Mouse (Mus musculus) cerebellum, adult 9-11 months (tissue): ENCODE measurements at regions not wholly inside any gene's neighbourhood (a gene's known extent, or its start where the extent isn't known, plus 50 kb on each side); places are given as distances from the start of the nearest gene placed in this dataset.

Experiments
- DNase-seq: peaks from one replicate; pipeline ENCODE4 v3.0.0; 2022

DNA sequence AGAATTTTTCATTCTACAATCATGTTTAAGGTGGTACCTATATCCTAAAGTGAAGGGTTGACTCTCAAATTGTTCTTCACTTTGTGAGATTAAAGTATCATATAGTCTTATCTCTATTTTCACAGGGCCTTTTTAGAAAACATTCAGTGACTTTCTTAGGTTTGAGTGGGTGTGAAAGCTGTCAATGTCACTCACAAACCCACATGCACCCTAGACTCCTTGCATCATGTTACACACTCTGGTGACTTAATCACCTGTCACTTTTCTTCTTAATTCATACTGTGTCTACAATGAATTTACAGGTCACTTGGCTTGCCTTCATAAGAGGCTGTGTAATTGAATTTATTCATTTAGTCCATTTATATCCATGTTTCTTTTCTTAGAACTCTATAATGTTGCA lies 1026.8 kb upstream of the Alcam start:
- DNase-seq: no peak

DNA sequence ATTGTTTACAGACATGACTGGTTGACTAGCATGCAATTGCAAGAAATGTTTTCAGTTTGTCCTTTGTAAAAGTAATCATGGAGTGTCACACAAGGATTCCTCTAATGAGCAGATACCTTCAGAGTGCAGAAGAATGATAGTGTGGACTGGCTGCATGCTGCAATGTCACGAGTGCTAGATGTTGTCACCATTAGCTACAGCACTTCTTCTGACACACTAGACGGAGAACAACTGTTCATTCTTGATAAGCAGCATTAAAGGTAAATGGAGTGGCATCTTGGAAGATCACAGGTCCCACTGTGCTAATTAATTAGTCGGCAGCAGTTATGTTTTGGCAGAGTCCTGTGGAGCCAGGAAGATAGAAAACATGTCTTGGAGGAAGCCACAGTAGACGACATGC lies 985.6 kb upstream of the Alcam start:
- DNase-seq: no peak

DNA sequence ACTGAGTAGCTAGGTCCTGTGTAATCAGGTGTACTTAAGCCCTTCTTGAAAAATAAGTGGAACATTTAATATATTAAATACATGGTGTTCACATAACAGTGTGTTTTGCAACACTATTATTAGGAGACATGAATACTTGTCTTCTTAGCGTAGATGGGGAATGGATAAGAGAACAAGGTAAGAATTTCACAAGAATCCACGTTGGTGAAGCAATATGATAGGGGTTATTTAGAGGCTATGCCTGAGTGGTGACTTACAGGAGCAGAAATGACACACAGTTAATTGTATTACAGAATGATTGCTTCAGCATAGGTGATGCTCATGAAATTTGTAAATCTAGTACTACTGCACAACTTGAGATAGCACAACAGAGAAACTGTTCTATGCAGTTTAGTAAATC lies 964.5 kb upstream of the Alcam start:
- no peak for DNase-seq

DNA sequence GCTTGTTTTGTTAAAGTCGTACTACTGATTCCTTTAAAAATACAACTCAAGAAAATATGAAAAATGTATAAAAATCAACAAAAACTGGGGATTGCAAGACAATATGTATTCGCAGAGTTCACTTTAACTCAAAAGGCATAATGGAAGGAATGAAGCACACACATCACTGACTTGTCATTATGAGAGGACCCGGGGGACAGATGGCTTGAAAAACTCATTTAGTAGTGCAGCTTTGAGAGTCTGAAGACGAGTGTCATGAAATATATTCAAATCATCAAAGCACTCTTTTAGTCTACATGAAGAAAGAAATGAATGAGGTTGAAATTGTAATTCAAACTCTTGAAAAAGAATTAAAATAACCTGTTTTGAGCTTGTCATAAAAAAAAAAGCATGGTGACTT lies 931.3 kb upstream of the Alcam start:
- DNase-seq: no peak

DNA sequence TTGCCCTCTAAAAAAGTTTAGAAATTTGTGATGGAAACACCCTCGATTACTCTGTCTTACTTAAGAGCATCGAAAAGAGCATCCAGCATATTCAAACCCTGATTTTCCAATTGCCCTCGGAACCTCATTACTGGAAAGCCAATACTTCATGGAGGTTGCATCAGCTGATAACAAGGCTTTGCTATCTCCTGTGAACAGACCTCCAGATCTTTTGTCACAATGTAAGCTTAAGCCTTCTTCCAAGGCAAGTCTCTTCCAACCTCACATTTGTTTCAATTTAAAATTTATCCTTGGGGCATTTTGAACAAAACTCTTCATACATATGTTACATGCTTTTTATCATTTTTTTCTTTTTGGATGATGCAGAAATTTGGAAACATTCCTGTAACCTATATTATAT lies 888.3 kb upstream of the Alcam start:
- no peak for DNase-seq

DNA sequence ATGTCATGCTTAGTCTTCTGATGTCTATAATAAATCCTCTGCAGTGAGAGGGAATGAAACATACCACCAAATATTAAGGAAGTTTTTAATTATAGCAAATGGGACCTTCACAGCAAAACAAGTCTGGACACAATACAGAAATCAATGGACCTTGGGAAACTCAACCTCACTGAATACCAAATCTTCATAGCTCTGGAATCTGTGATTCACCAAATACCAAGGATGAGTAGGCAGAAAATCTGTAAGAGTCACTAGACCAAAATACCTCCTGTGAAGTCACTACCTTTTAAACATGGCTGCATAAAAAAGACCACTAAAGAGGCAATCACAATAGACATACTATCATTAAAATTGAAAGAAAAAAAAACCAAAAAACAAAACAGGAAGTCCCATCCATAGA lies 872.5 kb upstream of the Alcam start:
- no peak for DNase-seq

DNA sequence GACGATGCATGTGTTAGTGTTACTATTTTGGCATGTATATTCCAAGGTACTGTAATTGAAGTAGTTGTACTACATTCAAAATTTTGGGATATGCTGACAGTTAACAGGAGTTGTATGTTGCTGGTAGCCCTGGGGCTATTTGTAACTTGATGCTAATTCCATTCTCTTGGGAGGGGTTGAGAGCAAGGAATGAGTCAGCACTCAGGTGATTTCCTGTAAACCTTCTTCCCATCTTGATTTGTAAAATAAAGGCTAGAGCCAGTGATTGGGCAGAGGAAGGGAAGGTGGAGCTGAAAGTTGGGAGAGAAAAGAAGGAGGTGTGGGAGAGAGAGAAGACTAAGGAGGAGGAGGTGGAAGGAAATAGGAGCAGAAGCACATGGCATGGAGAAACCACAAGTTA lies 838.2 kb upstream of the Alcam start:
- DNase-seq: no peak

DNA sequence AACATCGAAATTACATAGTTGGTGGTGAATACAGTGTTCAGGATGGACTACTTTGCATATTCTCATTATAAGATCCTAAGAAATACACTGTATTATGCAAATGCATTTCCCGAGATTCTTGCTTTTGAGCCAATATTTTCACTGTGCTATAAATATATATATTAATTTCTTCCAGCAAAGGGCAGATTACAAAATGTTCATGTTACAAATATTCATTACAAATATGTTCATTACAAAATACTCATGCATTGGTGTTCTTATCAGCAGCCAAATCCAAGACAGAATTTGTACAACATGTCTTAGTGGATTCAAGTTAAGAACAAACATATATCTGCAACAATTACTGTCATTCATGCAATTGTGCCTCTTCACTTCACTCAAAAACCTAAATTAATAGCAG lies 828.1 kb upstream of the Alcam start:
- no peak for DNase-seq

DNA sequence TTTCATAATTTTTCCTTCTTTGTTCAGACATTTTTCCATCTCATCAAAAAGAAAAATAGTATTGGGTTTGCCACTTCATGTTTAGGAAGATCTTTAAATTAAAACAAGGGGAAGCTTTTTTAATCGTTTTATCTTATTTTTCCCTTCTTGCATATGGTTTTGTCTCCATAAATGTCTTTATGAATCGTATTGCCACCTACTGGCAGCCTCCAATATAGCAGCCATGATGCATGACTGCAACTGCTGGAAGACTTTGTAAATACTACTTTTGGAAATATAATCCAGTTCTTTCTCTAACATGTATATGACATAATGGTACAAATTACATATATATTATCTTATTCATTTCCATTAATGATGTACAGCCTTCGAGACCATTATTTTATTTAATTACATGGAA lies 812.2 kb upstream of the Alcam start:
- DNase-seq: peak; percentile 12

DNA sequence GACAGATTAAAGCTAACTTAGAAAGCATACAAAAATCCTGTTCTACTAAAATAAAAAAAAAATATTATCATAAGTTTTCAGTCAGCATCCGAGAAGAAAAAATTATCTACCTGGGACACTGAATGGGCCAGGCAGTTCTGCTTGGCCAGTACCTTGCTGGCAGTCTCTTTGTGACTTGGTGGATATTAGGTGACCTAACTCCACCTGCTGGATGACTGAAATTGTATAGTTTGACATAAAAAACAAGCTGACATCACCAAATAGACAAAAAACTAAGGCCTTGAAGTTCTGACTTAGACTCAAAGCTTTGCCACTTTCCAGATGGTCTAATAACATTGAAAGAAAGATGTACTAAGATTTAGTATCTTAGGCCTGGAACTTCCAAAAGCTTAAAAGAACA lies 791.5 kb upstream of the Alcam start:
- DNase-seq: no peak

DNA sequence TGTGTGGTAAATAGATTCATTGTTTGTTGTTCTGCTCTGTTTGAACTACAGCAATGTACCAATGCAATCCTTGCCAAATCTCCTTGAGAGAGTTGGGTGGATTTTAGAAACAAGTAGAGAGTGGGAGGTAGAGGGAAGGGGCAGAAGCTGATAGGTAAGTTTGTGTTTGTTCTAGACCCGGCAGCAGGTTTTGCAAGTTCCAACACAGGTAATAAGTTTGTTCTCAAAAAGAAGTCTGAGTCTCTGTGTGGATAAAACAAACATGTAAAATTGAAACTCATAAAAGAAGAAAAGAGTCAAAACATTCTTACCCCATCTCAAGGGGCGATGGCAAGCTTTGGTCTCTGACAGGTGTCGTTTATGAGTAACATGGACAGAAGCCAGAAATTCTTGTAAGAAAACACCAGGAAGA lies 788.3 kb upstream of the Alcam start:
- no peak for DNase-seq

DNA sequence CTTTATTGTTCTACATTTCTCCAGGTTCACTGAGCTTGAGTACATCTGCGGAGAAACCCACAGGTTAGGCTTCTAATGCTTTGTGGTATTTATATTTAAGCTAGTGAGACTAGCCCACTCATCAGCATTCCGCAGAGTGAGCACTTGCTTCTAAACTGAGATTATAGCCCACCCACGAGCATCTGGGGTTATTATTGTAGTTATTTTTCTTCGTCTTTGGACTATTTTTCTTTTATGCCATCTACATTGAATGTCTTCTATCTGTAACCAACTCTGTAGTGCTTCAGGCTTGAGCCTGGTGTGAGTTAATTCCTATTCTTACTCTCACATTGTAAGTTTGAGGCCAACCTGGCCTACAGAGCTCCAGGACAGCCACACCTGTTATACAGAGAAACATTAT lies 765.0 kb upstream of the Alcam start:
- DNase-seq: no peak

DNA sequence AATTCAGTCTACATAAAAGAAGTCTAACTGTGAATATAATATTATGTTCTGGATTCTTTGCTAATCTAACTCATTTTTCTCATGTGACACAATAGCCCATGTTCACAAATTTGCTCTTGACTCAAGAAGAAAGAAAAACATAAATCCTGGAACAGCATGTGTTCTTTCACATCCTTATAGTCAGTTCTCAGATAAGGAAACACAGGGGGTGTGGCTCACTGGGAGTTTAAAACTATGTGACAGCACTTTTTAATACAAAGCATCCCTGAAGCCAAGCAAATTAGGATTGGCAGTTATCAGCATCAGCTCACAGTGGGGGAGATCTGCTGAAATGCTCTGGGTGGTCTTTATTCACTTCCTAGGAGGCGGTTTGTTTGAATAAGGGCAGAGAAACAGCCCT lies 747.6 kb upstream of the Alcam start:
- DNase-seq: no peak

DNA sequence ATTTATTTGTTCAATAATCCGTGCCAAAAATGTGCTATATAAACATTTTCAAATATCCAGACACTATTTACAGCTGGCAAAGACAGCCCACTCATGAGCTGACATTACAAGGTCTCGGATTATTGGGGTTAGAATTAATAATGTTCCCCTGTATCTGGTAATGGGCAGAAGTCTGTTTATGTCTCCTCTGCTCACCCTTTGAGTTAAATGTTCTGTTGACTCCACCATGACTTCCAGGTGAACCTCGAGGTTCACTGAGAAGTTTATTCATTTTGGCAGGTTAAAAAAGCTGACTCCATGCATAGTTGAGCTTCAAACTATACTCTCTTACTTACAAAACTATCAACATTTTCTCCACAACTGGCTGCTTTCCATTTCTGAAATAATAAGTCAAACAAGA lies 732.6 kb upstream of the Alcam start:
- DNase-seq: no peak

DNA sequence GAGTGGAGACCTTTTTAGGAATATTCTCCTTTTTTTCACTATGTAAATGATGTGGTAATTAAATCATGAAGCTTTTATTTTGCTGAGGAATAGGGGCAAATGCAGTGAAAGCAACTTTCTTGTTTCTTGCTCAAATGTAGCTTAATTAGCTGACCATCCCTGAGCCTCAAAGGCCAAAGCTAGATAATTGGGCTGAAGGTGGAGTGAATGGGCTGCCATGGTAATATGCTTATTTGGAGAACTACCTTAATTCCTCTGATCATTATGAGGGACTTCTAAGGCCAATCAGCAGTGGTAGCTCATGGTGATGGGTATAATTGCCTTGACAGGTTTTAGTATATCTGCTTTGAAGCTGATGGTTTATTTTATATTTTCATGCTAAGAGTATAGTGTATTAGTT lies 702.5 kb upstream of the Alcam start:
- no peak for DNase-seq

DNA sequence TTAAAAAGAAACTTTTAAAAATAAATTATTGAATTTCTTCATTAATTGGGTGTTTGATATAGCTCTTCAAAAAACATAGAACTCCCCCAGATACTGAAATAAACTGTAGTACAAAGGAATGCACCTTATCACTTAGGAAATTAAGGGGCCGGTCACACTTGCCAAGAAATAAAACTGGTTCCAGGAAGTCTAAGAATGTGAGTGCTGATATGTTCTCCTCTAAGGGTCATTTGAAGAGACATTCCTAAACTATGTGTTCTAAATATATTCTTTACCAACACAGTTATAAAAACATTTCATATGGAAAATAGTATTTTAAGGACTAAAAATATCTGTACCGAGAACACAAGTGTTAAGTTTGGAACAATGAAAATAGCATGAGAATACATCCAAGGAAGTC lies 676.8 kb upstream of the Alcam start:
- no peak for DNase-seq

DNA sequence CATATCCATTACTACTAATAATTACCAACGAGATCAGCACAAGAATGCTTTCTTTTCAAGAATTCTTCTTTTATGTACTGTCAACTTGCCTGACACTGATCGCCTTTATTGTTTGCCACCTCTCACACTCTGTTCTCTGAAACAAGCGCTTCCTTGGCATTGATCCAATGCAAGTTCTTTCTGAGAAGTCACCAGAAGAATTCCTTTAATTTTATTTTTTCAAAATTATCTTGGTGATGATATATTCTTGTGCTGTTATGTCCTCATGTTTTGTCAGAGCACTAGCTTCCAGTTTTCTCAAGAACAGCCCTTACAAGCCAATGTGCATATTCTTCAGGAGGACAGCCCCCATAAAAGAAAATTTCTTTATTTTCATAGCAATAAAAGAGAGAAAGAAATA lies 654.9 kb upstream of the Alcam start:
- DNase-seq: no peak

DNA sequence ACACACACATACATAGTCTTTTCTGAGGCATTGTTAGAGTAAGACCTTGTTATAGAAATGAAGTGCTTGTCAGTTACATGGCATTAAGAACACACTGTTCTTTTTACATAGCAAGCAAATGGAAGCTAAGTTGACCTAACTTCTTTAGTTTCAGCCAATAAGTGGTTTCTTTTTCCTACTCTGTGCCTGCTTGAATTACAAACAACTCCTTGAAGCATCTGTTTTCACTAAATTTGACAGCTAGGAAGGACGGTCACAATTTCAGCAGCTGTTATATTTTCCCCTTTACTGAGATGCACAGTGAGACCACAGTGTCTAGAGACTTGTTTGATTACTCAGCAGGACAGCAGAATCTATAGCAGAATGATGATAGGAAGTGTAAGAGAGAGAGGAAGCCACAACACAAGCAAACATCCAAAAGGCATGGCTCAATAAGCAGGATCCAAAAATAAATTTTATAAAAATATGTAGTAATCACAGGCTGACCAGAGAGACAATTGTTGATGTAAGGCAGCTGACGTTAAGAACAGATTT lies 641.6 kb upstream of the Alcam start:
- DNase-seq: no peak

DNA sequence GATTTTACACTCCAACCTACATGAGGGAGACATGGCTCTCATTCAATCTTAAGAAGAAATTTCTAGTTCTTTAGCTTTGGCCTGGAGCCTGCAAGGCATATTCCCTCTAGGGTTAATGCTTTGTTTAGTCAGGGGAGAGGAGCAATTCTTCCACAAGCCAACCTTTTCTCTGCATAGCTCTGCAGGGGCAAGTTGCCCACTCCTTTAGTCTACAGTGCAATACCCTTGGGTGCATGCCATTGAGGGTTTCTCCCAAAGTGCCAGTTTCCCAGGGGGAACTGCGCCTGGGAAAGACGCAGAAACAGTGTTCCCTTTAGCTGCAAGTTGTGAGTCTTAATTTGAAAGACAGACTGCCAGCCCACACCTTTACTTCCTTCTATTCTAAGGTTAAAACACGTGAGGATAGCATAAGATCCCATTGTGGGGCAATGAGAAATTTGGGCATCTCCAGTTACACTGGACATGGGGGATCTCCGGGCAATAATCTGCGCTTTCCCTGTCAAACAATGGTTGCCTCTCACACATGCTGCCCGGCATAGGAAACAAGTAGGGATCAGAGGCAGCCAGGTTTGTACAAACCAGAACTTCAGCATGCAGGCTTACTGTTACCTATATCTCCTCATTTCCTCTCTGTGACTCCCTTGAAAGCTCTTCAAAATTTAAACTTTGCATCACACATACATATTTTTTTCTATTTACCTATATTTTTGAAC lies 620.1 kb upstream of the Alcam start:
- no peak for DNase-seq

DNA sequence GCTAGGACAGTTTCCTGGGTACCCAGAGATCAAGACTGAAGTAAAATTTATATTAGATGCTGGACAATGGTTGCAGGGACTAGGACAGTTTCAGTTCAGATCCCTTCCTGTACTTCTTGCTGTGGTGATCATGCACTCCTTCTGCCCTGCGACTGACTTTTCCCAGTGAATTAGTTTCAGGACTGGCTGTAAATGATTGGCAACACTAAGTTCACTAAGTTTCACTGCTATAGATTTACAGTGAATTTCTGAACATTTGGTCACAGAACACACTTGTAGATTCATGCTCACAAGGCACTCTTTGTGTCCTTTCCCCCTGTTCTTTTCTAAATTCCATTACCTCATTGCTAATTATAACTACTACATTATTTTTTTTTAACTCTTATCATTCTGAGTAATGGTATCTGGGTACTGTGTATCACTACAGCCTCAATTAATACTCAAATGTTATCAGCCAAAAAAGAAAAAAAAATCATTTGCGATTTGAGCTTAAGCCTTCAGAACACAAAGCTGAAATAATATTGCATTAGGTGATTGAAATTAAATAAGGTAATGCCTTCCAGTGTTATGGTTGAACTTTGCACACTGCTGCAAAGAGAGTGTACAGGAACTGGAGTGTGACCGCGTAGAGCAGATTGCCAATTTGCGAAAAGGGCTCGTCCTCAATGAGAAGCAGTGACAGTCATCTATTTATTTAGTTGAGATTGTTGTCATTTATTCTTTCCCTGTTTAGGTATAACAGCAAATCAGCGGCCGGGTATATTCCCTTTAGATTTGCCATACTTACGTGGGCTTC lies 618.2 kb upstream of the Alcam start:
- DNase-seq: no peak

DNA sequence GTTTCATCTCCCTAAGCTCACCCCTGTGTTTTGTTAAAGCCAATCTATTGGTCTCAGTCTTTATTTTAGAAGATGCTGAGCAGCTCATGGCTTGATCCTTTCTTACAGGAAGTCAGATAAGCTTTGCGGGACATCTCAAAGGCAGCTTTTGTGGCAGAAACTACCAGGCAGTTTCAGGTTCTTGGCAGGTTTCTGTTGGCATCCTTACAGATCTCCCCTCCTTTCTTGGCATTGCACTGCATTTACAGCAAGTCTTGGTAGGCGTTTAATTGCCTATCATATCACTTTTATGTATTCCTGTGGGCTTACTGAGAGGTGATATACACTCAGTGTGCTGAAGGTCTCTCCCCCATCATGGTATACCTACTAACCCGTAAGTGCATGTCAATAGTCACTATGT lies 610.3 kb upstream of the Alcam start:
- DNase-seq: no peak

DNA sequence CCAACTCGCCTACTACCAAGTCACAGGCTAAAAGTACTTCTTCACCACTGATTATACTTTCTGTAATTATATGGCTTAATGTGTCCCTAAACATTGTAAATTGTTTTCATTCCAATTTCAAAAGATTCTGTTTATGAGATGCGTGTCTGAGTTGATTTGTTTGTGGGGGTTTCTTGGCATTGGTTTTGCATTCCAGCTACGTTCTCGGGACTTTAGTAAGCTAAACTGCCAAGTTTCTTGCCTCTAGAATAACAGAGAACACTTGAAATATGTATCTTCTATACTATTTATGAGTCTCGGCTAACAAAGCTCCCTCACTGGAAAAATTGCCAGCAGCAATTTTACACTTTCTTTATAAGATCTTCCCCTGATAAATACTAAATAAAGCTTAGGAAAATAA lies 609.2 kb upstream of the Alcam start:
- DNase-seq: no peak

DNA sequence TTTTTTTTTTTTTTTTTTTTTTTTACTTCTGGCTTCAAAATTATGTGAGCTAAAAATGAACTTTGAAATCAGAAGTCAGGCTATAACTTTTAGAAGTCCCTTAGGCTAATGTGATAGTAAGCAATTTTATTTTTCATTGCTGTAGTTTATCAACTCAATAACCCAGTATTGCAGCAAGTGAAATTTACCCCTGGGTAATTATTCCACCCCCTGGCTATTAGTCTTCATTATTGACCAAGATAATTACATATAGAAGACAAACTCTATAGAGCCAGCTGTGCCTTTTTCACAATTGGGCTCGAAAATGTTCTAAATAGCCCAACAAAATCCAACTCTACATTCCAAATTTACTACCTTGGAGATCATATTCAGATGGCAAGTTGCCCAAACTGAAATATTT lies 572.2 kb upstream of the Alcam start:
- no peak for DNase-seq

DNA sequence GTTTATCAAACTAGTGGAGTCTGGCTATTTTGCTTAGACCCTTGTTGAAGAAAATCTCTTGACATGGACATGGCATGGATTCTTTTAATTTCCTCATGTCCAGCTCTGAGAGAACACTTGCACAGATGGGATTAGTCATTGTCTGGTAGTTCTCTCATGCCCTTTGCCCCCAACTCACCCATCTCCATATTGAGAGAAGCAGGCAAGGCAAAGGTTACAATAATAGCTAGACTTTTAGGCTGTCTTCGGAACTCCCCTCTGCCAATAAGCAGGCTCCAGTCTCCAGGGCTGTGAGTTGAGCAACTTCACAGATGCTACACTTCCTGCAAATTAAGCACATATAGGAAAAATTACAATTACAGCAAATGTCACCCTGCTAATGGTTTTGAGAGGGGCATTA lies 558.0 kb upstream of the Alcam start:
- DNase-seq: no peak
